Mouse (Mus musculus): ENCODE results near the gene Cort. TPM values are rescaled to one million over a fixed set of nuclear protein-coding genes. Genes with fewer than 3 reads are reported as not detected.

The Cort gene
- polyA plus RNA-seq, 1 experiment, result 0.67 TPM

- no peaks in the 10 kb centered on the region for H3K27me3 ChIP-seq (ENCODE audit: control insufficient read depth, insufficient read depth, low read length)
- 0 out of 2 replicates have a peak overlapping the region, but pooled peaks have one; percentile 3 for H3K27ac ChIP-seq (ENCODE audit: control insufficient read depth, insufficient read depth, low read length)
- H3K4me1 ChIP-seq (replicated peaks; ENCODE audit: control insufficient read depth, insufficient read depth, low read length), result peaks cover 4% of the 10 kb centered on the region; the same call in 1 of the 2 replicates
- DNase-seq, result peak; percentile 77
- WGBS, result 24% methylated on average over 10 of the region's 10 CpGs
- TF ChIP-seq CTCF (IDR thresholded peaks at IDR 0.05; ENCODE audit: borderline replicate concordance, control insufficient read depth, extremely low read depth, insufficient read depth, low read length, poor library complexity) (peak; percentile 62; the same call in 1 of the 2 replicates), POLR2A (IDR thresholded peaks at IDR 0.05; ENCODE audit: control insufficient read depth, extremely low read depth, insufficient read depth, low read length, poor library complexity) (no peak)
- H3K36me3 ChIP-seq (ENCODE audit: control insufficient read depth, insufficient read depth, low read length), result no peaks in the 10 kb centered on the region
- no peak overlapping the region for H3K4me3 ChIP-seq (ENCODE audit: control insufficient read depth, insufficient read depth, low read length)
Observed at GRCm38 (mm10) chr4:149075871-149076575, 50.5 kb downstream of the Cort start.

GRCm38 (mm10) chr4:149075073-149075472, 51.5 kb downstream of the Cort start:
- DNase-seq, result no peak
- H3K27ac ChIP-seq (ENCODE audit: control insufficient read depth, insufficient read depth, low read length), result no peak overlapping the region
- H3K4me3 ChIP-seq (ENCODE audit: control insufficient read depth, insufficient read depth, low read length), result no peak overlapping the region
- WGBS, result 98% methylated on average over 13 of the region's 13 CpGs
- no peaks in the 10 kb centered on the region for H3K36me3 ChIP-seq (ENCODE audit: control insufficient read depth, insufficient read depth, low read length)
- no peak for TF ChIP-seq CTCF (IDR thresholded peaks at IDR 0.05; ENCODE audit: borderline replicate concordance, control insufficient read depth, extremely low read depth, insufficient read depth, low read length, poor library complexity)
- TF ChIP-seq POLR2A (IDR thresholded peaks at IDR 0.05; ENCODE audit: control insufficient read depth, extremely low read depth, insufficient read depth, low read length, poor library complexity), result 0 out of 2 replicates have a peak, but pooled peaks have one; percentile 4
- H3K4me1 ChIP-seq (replicated peaks; ENCODE audit: control insufficient read depth, insufficient read depth, low read length), result peaks cover 4% of the 10 kb centered on the region; the same call in 1 of the 2 replicates
- H3K27me3 ChIP-seq (ENCODE audit: control insufficient read depth, insufficient read depth, low read length), result no peaks in the 10 kb centered on the region

Other genes starting within 250 kb of the Cort start
- 40.4 and 45.0 TPM in 2 replicates for gene Pex14, start 26.9 kb downstream of the Cort start, polyA plus RNA-seq (2012; rRNA removed)
- 40.2 and 40.3 TPM in 2 replicates for gene Dffa, start 22.6 kb downstream of the Cort start, polyA plus RNA-seq (2012; rRNA removed)
- 14.0 and 17.6 TPM in 2 replicates for gene Cenps, start 10.9 kb upstream of the Cort start, polyA plus RNA-seq (2012; rRNA removed)
- 98.7 and 107 TPM in 2 replicates for gene Pgd, start 40.0 kb upstream of the Cort start, polyA plus RNA-seq (2012; rRNA removed)
- gene Kif1b, start 180.9 kb upstream of the Cort start, polyA plus RNA-seq (2012; rRNA removed), result 21.5 and 23.9 TPM in 2 replicates